26 mouse cellular contexts compared by ENCODE assay signal in the genomic region with DNA sequence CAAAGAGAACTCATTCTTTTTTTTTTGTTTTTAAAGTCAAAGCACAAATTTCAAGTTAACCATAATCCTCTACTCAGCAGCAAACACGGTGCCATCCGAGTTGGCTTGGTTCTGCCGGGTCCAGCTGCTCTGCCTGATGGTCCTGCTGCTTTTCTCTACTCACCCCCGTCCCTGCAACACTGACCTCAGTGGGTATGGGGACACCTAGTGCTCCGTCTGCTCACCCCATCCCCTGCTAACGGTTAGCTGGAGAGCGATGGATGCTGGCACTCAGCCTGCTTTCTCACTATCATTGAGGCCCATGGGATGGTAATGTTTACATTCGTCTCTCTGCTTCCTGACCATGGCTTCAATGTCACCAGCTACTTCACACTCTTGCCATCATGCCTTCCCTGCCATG. TPM values are rescaled to one million over a fixed set of nuclear protein-coding genes. Genes with fewer than 3 reads are reported as not detected.
A peak's percentile ranks its signal among the peaks of the same experiment; 100 is the strongest.
DNase-seq lines count a peak whose midpoint lies in the region; ATAC-seq and TF ChIP-seq lines count a peak whose summit lies in the region.
"Had no signal": no experiment of that assay in that cellular context is flagged by ENCODE, and none has a peak within 500 bp of the region (broad histone marks: within the 10 kb centered on the region; RNA-seq: fewer than 3 reads in every experiment).

No protein-coding gene starts in this region.

- no peaks in the 10 kb centered on the region for H3K79me2 ChIP-seq in CH12.LX (replicated peaks; ENCODE audit: control insufficient read depth, extremely low read depth, insufficient read depth, poor library complexity, severe bottlenecking)

- H3K4me1 ChIP-seq in heart, embryonic 15.5 days (replicated peaks): peaks cover 24% of the 10 kb centered on the region
- H3K4me1 ChIP-seq in CH12.LX (ENCODE audit: control insufficient read depth in 1 of 2, insufficient read depth in 2 of 2): peaks cover 11 to 24% of the 10 kb centered on the region in 2 experiments
- H3K4me1 ChIP-seq: embryonic facial prominence, embryonic 12.5 days; embryonic facial prominence, embryonic 15.5 days; hindbrain, embryonic 13.5 days had no signal

- no peak for TF ChIP-seq EP300 in CH12.LX (IDR thresholded peaks at IDR 0.05; ENCODE audit: low read length)

- H3K27me3 ChIP-seq in heart, embryonic 15.5 days: no peaks in the 10 kb centered on the region
- H3K27me3 ChIP-seq in CH12.LX (replicated peaks): no peaks in the 10 kb centered on the region
- H3K27me3 ChIP-seq: embryonic facial prominence, embryonic 12.5 days; embryonic facial prominence, embryonic 15.5 days; hindbrain, embryonic 13.5 days; Patski had no signal

- TF ChIP-seq CTCF in CH12.LX (conservative IDR thresholded peaks at IDR 0.05 in 1 of 2, IDR thresholded peaks at IDR 0.05 in 1 of 2; ENCODE audit: low read depth in 2 of 2, low read length in 2 of 2): no peak

- ATAC-seq in heart, embryonic 15.5 days (replicated peaks; ENCODE audit: insufficient number of reproducible peaks, insufficient read depth, low FRiP score, low read depth): no peak
- ATAC-seq: forebrain, embryonic 14.5 days; forebrain, postnatal 0 days; hindbrain, embryonic 16.5 days; inflammation-experienced regulatory T-cells, adult 6 months; intestine, embryonic 16.5 days; Patski had no signal

- no peak for TF ChIP-seq POLR2A in CH12.LX (IDR thresholded peaks at IDR 0.05; ENCODE audit: low read depth, low read length)

- WGBS in heart, embryonic 15.5 days: 64% methylated on average over 8 of the region's 8 CpGs

- H3K9me3 ChIP-seq in heart, embryonic 15.5 days (replicated peaks): no peaks in the 10 kb centered on the region
- no peaks in the 10 kb centered on the region for H3K9me3 ChIP-seq in CH12.LX (replicated peaks; ENCODE audit: low read length)
- H3K9me3 ChIP-seq: embryonic facial prominence, embryonic 12.5 days; embryonic facial prominence, embryonic 15.5 days; G1E; hindbrain, embryonic 13.5 days had no signal

- no peak overlapping the region for H3K4me3 ChIP-seq in heart, embryonic 15.5 days
- H3K4me3 ChIP-seq in CH12.LX (replicated peaks in 1 of 3; ENCODE audit: low read depth in 2 of 3, low read length in 2 of 3, poor library complexity in 1 of 3): peak overlapping the region in 1 of 3 experiments; percentile 5
- H3K4me3 ChIP-seq: embryonic facial prominence, embryonic 12.5 days; embryonic facial prominence, embryonic 15.5 days; gastrocnemius, adult 2 months; hindbrain, embryonic 13.5 days had no signal

- no peak for TF ChIP-seq RAD21 in CH12.LX (IDR thresholded peaks at IDR 0.05; ENCODE audit: low read depth, low read length)

- no peak overlapping the region for H3K9ac ChIP-seq in heart, embryonic 15.5 days
- H3K9ac ChIP-seq in CH12.LX (ENCODE audit: insufficient read depth, low read depth): no peak overlapping the region
- H3K9ac ChIP-seq: embryonic facial prominence, embryonic 12.5 days; embryonic facial prominence, embryonic 15.5 days; forebrain, postnatal 0 days; hindbrain, embryonic 13.5 days had no signal

- no peak overlapping the region for H3K4me2 ChIP-seq in heart, embryonic 15.5 days
- H3K4me2 ChIP-seq in CH12.LX (ENCODE audit: insufficient read depth, low read depth, poor library complexity, severe bottlenecking): peak overlapping the region; percentile 45
- H3K4me2 ChIP-seq: embryonic facial prominence, embryonic 12.5 days; embryonic facial prominence, embryonic 15.5 days; hindbrain, embryonic 13.5 days had no signal

- DNase-seq in cerebellum, postnatal 10 days: peak; percentile 57 to 72
- no peak for DNase-seq in cerebellum, adult 9-11 months
- no peak for DNase-seq in heart, adult 9 months (ENCODE audit: low spot score in 2 of 2)
- peak; percentile 31 for DNase-seq in left cerebral cortex, postnatal 4 days
- no peak for DNase-seq in left cerebral cortex, adult 11 months (ENCODE audit: low spot score)
- DNase-seq in CH12.LX (ENCODE audit: extremely low read depth): no peak
- no peak for DNase-seq in ovary, adult 18-20 months (ENCODE audit: low spot score)
- DNase-seq: adrenal gland, postnatal 10 days; adrenal gland, postnatal 36 days; cerebellum, adult 18-20 months; forebrain, postnatal 0 days; gastrocnemius, adult 2 months; gastrocnemius, postnatal 14 days; heart, adult 11 months had no signal

- peaks cover 34% of the 10 kb centered on the region; the same call in 1 of the 2 replicates for H3K36me3 ChIP-seq in heart, embryonic 15.5 days
- H3K36me3 ChIP-seq in CH12.LX (replicated peaks in 1 of 2; ENCODE audit: control insufficient read depth in 1 of 2, insufficient read depth in 1 of 2, low read length in 1 of 2): peaks cover 46 to 95% of the 10 kb centered on the region in 2 experiments

- intact Hi-C loops in left cerebral cortex, postnatal 4 days (cut with DNase I): loop anchor here (5.0 kb wide), 1 partner anchor 134 kb away; no protein-coding TSS in a partner anchor

- dilution Hi-C loops in CH12.LX (cut with MboI; ENCODE audit: extremely low pct_ligation_motif_present, extremely low pct_unique_long_range_greater_than_20kb, low sequenced_read_pairs): no loop called here

- in situ Hi-C loops in CH12.LX (cut with MboI; ENCODE audit: low pct_ligation_motif_present, low pct_unique_long_range_greater_than_20kb, low sequenced_read_pairs): no loop called here

- 0 out of 2 replicates have a peak overlapping the region, but pooled peaks have one; percentile 60 for H3K27ac ChIP-seq in heart, embryonic 15.5 days
- H3K27ac ChIP-seq in CH12.LX (ENCODE audit: insufficient read depth, low read depth): peak overlapping the region; percentile 48
- H3K27ac ChIP-seq: embryonic facial prominence, embryonic 12.5 days; embryonic facial prominence, embryonic 15.5 days; gastrocnemius, adult 2 months; hindbrain, embryonic 13.5 days had no signal

TF ChIP-seq in CH12.LX, 34 proteins besides CTCF, POLR2A, EP300 and RAD21:
- no peak for TF ChIP-seq ZMIZ1 (IDR thresholded peaks at IDR 0.05; ENCODE audit: low read depth, low read length)
- TF ChIP-seq JUND (conservative IDR thresholded peaks at IDR 0.05; ENCODE audit: low read depth, low read length): no peak
- TF ChIP-seq MAX (IDR thresholded peaks at IDR 0.05; ENCODE audit: low read length): no peak
- TF ChIP-seq CHD2 (IDR thresholded peaks at IDR 0.05; ENCODE audit: low read length): no peak
- TF ChIP-seq PAX5 (IDR thresholded peaks at IDR 0.05; ENCODE audit: low read length): no peak
- TF ChIP-seq RCOR1 (conservative IDR thresholded peaks at IDR 0.05; ENCODE audit: low read depth, low read length): no peak
- TF ChIP-seq ZC3H11A (IDR thresholded peaks at IDR 0.05; ENCODE audit: low read depth, low read length): no peak

RNA-seq across cellular contexts. Expression of a gene that starts 11.8 kb away (rescaled TPM):
- 6.2 and 6.8 TPM in 2 replicates for polyA plus RNA-seq in heart, embryonic 15.5 days (2015; fragmentation: Nextera tagmentation; extraction: Ambion mirVana)
- 10 to 100 TPM; 15.9 to 18.5 TPM for total RNA-seq in left cerebral cortex, postnatal 4 days (2021)
- total RNA-seq in CH12.LX (2012; rRNA removed) (29.4 and 41.1 TPM in 2 replicates), CH12.LX (2014; rRNA removed) (21.1 and 23.9 TPM in 2 replicates)
- 26.5 and 34.5 TPM in 2 replicates for polyA plus RNA-seq in CH12.LX (2012; ENCODE audit: insufficient read length, low read depth)

RNA-seq across cellular contexts. Expression of a gene that starts 28.1 kb away (rescaled TPM):
- polyA plus RNA-seq in heart, embryonic 15.5 days (2015; fragmentation: Nextera tagmentation; extraction: Ambion mirVana): 3.2 and 4.2 TPM in 2 replicates
- 1 to 10 TPM in 1 of 2 experiments, under 1 TPM in 1; 0.96 to 1.4 TPM for total RNA-seq in left cerebral cortex, postnatal 4 days (2021)
- total RNA-seq in CH12.LX (2012; rRNA removed): not detected in 2 replicates
- not detected in 2 replicates for total RNA-seq in CH12.LX (2014; rRNA removed)
- polyA plus RNA-seq in CH12.LX (2012; ENCODE audit: insufficient read length, low read depth): not detected in 2 replicates
- total RNA-seq: common myeloid progenitor, adult 5-6 weeks; hematopoietic stem cell, adult 5-6 weeks had no signal
- polyA plus RNA-seq: G1E; inflammation-experienced regulatory T-cells, adult 6 months had no signal

Comparison
In these comparisons a context has a peak if more than half of its experiments do, and no peak if none do; other contexts are left out.
1. DNase-seq: peak in cerebellum, postnatal 10 days (2 of 2) and left cerebral cortex, postnatal 4 days (single experiment); none in cerebellum, adult 9-11 months (single experiment), heart, adult 9 months (0 of 2), left cerebral cortex, adult 11 months (single experiment), CH12.LX (single experiment) and ovary, adult 18-20 months (single experiment).